Mouse (Mus musculus) megakaryocyte, embryonic 14.5 days (primary cell): ENCODE data around the gene Gm20379. TPM values are rescaled to one million over a fixed set of nuclear protein-coding genes. Genes with fewer than 3 reads are reported as not detected.
A peak's percentile ranks its signal among the peaks of the same experiment; 100 is the strongest.

Experiments used
- H3K27me3 ChIP-seq: replicated peaks from 2 replicates; pipeline ENCODE3; 2012; ENCODE audit warnings: inconsistent platforms
- H3K36me3 ChIP-seq: replicated peaks from 2 replicates; pipeline ENCODE3; 2012; ENCODE audit warnings: low read length, inconsistent platforms, mixed read lengths
- H3K4me1 ChIP-seq: 2 replicates; pipeline ENCODE4 v1.6.1; 2012; ENCODE audit warnings: inconsistent platforms
- H3K4me3 ChIP-seq: replicated peaks from 2 replicates; pipeline ENCODE3; 2012; ENCODE audit warnings: moderate library complexity, mild to moderate bottlenecking, inconsistent platforms
- H3K9me3 ChIP-seq: 2 replicates; pipeline ENCODE4 v1.6.1; 2012; ENCODE audit warnings: inconsistent platforms
- FLI1 ChIP-seq: IDR thresholded peaks from 2 replicates; pipeline ENCODE4 v1.6.1; 2012; ENCODE audit warnings: low read length, inconsistent platforms, mixed read lengths
- GATA1 ChIP-seq: IDR thresholded peaks from 3 replicates; pipeline ENCODE4 v1.6.1; 2012; ENCODE audit warnings: mixed read lengths, low read length, inconsistent platforms, borderline replicate concordance
- polyA plus RNA-seq: library from polyadenylated mRNA; stranded (reverse); fragments of >175 nt; gene quantifications from 2 replicates; pipeline ENCODE4 v1.2.3, GENCODE M21; 2012; ENCODE audit warnings: low replicate concordance; ENCODE audit not compliant: insufficient read depth

The Gm20379 gene
- polyA plus RNA-seq, 1 experiment: not detected

- Histone ChIP-seq H3K36me3 (peaks cover 20% of the 10 kb centered on the region), H3K4me1 (peaks cover 52% of the 10 kb centered on the region), H3K9me3 (no peaks in the 10 kb centered on the region), H3K4me3 (no peak overlapping the region), H3K27me3 (no peaks in the 10 kb centered on the region)
- no peak for TF ChIP-seq GATA1
- no peak for TF ChIP-seq FLI1
Measured at GRCm38 (mm10) chr13:92330621-92331020, 24.8 kb downstream of the Gm20379 start.

- TF ChIP-seq GATA1: no peak
- Histone ChIP-seq H3K4me3 (no peak overlapping the region), H3K36me3 (peaks cover 25% of the 10 kb centered on the region), H3K9me3 (no peaks in the 10 kb centered on the region), H3K4me1 (peaks cover 48% of the 10 kb centered on the region), H3K27me3 (no peaks in the 10 kb centered on the region)
Measured at GRCm38 (mm10) chr13:92332103-92332879, 26.5 kb downstream of the Gm20379 start.

GRCm38 (mm10) chr13:92336857-92337256 is 31.1 kb downstream of the Gm20379 start:
- Histone ChIP-seq H3K4me1 (peaks cover 14% of the 10 kb centered on the region), H3K4me3 (peak overlapping the region; percentile 56), H3K9me3 (no peaks in the 10 kb centered on the region), H3K36me3 (peaks cover 29% of the 10 kb centered on the region), H3K27me3 (no peaks in the 10 kb centered on the region)
- TF ChIP-seq GATA1: no peak
- TF ChIP-seq FLI1: no peak

GRCm38 (mm10) chr13:92337773-92338462 is 32.1 kb downstream of the Gm20379 start:
- peaks cover 40% of the 10 kb centered on the region for H3K36me3 ChIP-seq
- peaks cover 9% of the 10 kb centered on the region; the same call in 1 of the 2 replicates for H3K4me1 ChIP-seq
- H3K4me3 ChIP-seq: no peak overlapping the region
- H3K9me3 ChIP-seq: no peaks in the 10 kb centered on the region
- no peaks in the 10 kb centered on the region for H3K27me3 ChIP-seq
- TF ChIP-seq GATA1: no peak
- TF ChIP-seq FLI1: no peak

GRCm38 (mm10) chr13:92339787-92340186 is 34.0 kb downstream of the Gm20379 start:
- no peaks in the 10 kb centered on the region for H3K27me3 ChIP-seq
- H3K4me3 ChIP-seq: no peak overlapping the region
- H3K9me3 ChIP-seq: no peaks in the 10 kb centered on the region
- TF ChIP-seq GATA1: no peak
- TF ChIP-seq FLI1: no peak
- peaks cover 53% of the 10 kb centered on the region for H3K36me3 ChIP-seq
- H3K4me1 ChIP-seq: peaks cover 9% of the 10 kb centered on the region; the same call in 1 of the 2 replicates

GRCm38 (mm10) chr13:92344033-92344432 is 38.3 kb downstream of the Gm20379 start:
- H3K4me1 ChIP-seq: no peaks in the 10 kb centered on the region
- H3K4me3 ChIP-seq: no peak overlapping the region
- no peaks in the 10 kb centered on the region for H3K9me3 ChIP-seq
- no peaks in the 10 kb centered on the region for H3K27me3 ChIP-seq
- TF ChIP-seq GATA1 (no peak), FLI1 (no peak)
- H3K36me3 ChIP-seq: peaks cover 81% of the 10 kb centered on the region

DNA sequence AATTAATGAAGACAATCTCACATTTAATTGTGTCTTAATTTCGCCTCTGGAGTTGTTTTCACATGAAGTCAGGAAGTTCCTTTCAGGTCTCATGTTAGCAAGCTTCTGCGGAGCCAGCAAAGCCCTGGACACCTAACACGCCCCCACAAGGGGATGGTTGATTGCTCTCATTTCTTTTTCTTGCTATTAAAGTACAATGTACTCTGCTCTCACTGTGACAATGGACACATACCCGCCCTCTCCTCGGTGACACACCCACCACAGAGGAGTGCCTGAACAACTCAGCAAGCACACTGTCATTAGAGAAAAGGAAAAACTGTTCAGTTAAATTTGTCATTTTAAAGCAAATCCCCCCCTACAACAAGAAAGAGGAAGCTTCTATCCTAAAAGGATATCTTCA is 40.6 kb downstream of the Gm20379 start:
- Histone ChIP-seq H3K36me3 (peaks cover 86% of the 10 kb centered on the region), H3K27me3 (no peaks in the 10 kb centered on the region), H3K4me3 (no peak overlapping the region), H3K4me1 (no peaks in the 10 kb centered on the region), H3K9me3 (no peaks in the 10 kb centered on the region)
- no peak for TF ChIP-seq FLI1
- no peak for TF ChIP-seq GATA1

GRCm38 (mm10) chr13:92351100-92351499 is 45.3 kb downstream of the Gm20379 start:
- Histone ChIP-seq H3K4me1 (peaks cover 26% of the 10 kb centered on the region), H3K36me3 (peaks cover 51% of the 10 kb centered on the region), H3K4me3 (no peak overlapping the region), H3K9me3 (no peaks in the 10 kb centered on the region), H3K27me3 (no peaks in the 10 kb centered on the region)
- TF ChIP-seq GATA1 (no peak), FLI1 (no peak)

DNA sequence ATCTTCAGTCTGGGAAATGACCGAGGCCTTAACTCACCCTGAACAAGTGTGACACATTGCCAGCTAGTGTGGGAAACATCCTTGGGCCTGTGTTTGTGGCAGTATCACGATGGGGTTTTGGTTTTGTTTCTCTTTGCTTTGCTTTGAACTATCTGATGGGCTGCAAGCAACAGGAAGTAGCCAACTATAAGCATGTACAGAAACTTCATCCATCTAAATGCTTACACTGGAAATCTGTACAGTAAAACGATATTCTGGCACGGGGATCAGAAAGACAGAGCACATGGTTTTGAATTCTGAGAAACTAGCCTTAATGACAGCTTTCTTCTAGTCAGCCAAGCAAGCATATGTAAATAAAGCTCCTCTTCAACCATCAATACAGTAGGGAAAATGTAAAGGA is 48.2 kb downstream of the Gm20379 start:
- H3K27me3 ChIP-seq: no peaks in the 10 kb centered on the region
- no peaks in the 10 kb centered on the region for H3K9me3 ChIP-seq
- TF ChIP-seq GATA1 (no peak), FLI1 (no peak)
- peaks cover 35% of the 10 kb centered on the region for H3K4me1 ChIP-seq
- H3K4me3 ChIP-seq: peak overlapping the region; percentile 98
- peaks cover 34% of the 10 kb centered on the region for H3K36me3 ChIP-seq

GRCm38 (mm10) chr13:92354456-92355271 is 48.9 kb downstream of the Gm20379 start, which contains the start of the genes Dhfr and Msh3:
Gene Dhfr (plus strand): TSS chr13:92354726.
Gene Msh3 (minus strand): TSS chr13:92355003.
- Histone ChIP-seq H3K36me3 (peaks cover 37% of the 10 kb centered on the region), H3K4me3 (peak within 1 kb of the TSS; percentile 98), H3K4me1 (peaks cover 35% of the 10 kb centered on the region)

More at GRCm38 (mm10) chr13:92354456-92355271, 48.9 kb downstream of the Gm20379 start, which contains the start of the genes Dhfr and Msh3:
- no peaks in the 10 kb centered on the region for H3K27me3 ChIP-seq
- no peaks in the 10 kb centered on the region for H3K9me3 ChIP-seq
- TF ChIP-seq FLI1 (no peak), GATA1 (no peak)
